ENCODE assay signal across 8 mouse cellular contexts in genomic region chr7:19227883-19228792, GRCm38 (mm10). TPM values are rescaled to one million over a fixed set of nuclear protein-coding genes. Genes with fewer than 3 reads are reported as not detected.
DNase-seq lines count a peak whose midpoint lies in the region; ATAC-seq and TF ChIP-seq lines count a peak whose summit lies in the region.

TSS of gene Opa3 (plus strand) at chr7:19228334.

- in situ Hi-C loops in Patski (cut with MboI; ENCODE audit: low pct_unique_long_range_greater_than_20kb): no loop called here

- H3K4me3 ChIP-seq in hindbrain, embryonic 13.5 days: peak within 1 kb of the TSS; percentile 64

- H3K27ac ChIP-seq in hindbrain, embryonic 13.5 days: peak within 1 kb of the TSS; percentile 99

- no peaks in the 10 kb centered on the region for H3K9me3 ChIP-seq in hindbrain, embryonic 13.5 days

- CTCF ChIA-PET in Patski (lab: Charles Lee): interaction anchor here (1.3 to 2.4 kb wide), 4 partner anchors 11 to 53 kb away, joined by 3 to 11 read pairs (median 6); no protein-coding TSS in a partner anchor

- H3K27me3 ChIP-seq in Patski: no peaks in the 10 kb centered on the region
- no peaks in the 10 kb centered on the region for H3K27me3 ChIP-seq in hindbrain, embryonic 13.5 days

- H3K36me3 ChIP-seq in hindbrain, embryonic 13.5 days: peaks cover 19% of the 10 kb centered on the region

- peaks cover 30% of the 10 kb centered on the region for H3K4me1 ChIP-seq in hindbrain, embryonic 13.5 days (replicated peaks)

- peak within 1 kb of the TSS; percentile 86 for H3K4me2 ChIP-seq in hindbrain, embryonic 13.5 days

- DNase-seq in Patski (ENCODE audit: low read depth, low spot score): peak; percentile 95
- DNase-seq in cerebellum, postnatal 14 days: peak; percentile 99 to 100
- peak; percentile 99 to 100 for DNase-seq in frontal cortex, postnatal 14 days (ENCODE audit: low spot score in 2 of 2)
- peak; percentile 98 to 99 for DNase-seq in layer of hippocampus, postnatal 25 days (ENCODE audit: extremely low spot score in 1 of 2, low spot score in 1 of 2)
- peak; percentile 100 for DNase-seq in lung, postnatal 25 days (ENCODE audit: low spot score)
- peak; percentile 99 for DNase-seq in retina, embryonic 14.5 days (ENCODE audit: low spot score)
- peak; percentile 99 for DNase-seq in thymus, postnatal 4 days

- under 1% methylated on average over 87 of the region's 91 CpGs for WGBS in hindbrain, embryonic 13.5 days

- H3K9ac ChIP-seq in hindbrain, embryonic 13.5 days: peak within 1 kb of the TSS; percentile 85

- no peak for TF ChIP-seq CTCF in Patski (IDR thresholded peaks at IDR 0.05)

- POLR2A ChIA-PET in Patski (lab: Charles Lee): interaction anchor here (0.8 kb wide), 1 partner anchor 114 kb away, joined by 3 read pairs; no protein-coding TSS in a partner anchor

- peak; percentile 94 for ATAC-seq in Patski
- peak; percentile 96 for ATAC-seq in hindbrain, embryonic 13.5 days (ENCODE audit: low FRiP score)

RNA-seq across cellular contexts. Expression of gene Opa3, which starts in this region (rescaled TPM):
- polyA plus RNA-seq in Patski (2021): 39.2 TPM
- 36.9 and 37.1 TPM in 2 replicates for polyA plus RNA-seq in hindbrain, embryonic 13.5 days (2015; fragmentation: Nextera tagmentation; extraction: Ambion mirVana)
- total RNA-seq in layer of hippocampus, postnatal 25 days (2021): 10 to 100 TPM; 36.5 to 41.5 TPM

Comparison
In these comparisons a context has a peak if more than half of its experiments do, and no peak if none do; other contexts are left out.
1. Peak in every context shown above with its lines: DNase-seq, ATAC-seq, H3K4me3 ChIP-seq and H3K27ac ChIP-seq.